Mouse (Mus musculus) stomach, embryonic 14.5 days (tissue): ENCODE measurements around the gene Prox2. TPM values are rescaled to one million over a fixed set of nuclear protein-coding genes. Genes with fewer than 3 reads are reported as not detected.

Experiments
- ATAC-seq: fragments of 200-750 bp; cut with Nextera tagmentation; 2 replicates; pipeline ENCODE4 v1.8.0; 2017; ENCODE audit warnings: low read depth, moderate TSS enrichment; ENCODE audit not compliant: insufficient number of reproducible peaks, insufficient read depth, low FRiP score
- H3K27ac ChIP-seq: fragments of 300-500 bp; sonication (generic); 2 replicates; pipeline ENCODE4 v1.5.1; 2014; ENCODE audit warnings: mild to moderate bottlenecking, low read length, moderate library complexity, mixed read lengths
- H3K27me3 ChIP-seq: fragments of 300-500 bp; sonication (generic); 2 replicates; pipeline ENCODE4 v1.6.1; 2014; ENCODE audit warnings: low read length, control low read depth, mixed read lengths; ENCODE audit not compliant: control insufficient read depth, insufficient read depth
- H3K36me3 ChIP-seq: fragments of 300-500 bp; sonication (generic); 2 replicates; pipeline ENCODE4 v1.6.1; 2014; ENCODE audit warnings: mild to moderate bottlenecking, control low read depth, low read length, moderate library complexity, mixed read lengths; ENCODE audit not compliant: control insufficient read depth, insufficient read depth
- H3K4me1 ChIP-seq: fragments of 300-500 bp; sonication (generic); 2 replicates; pipeline ENCODE4 v1.6.1; 2014; ENCODE audit warnings: low read length, control low read depth, mixed read lengths; ENCODE audit not compliant: control insufficient read depth, insufficient read depth
- H3K4me2 ChIP-seq: fragments of 300-500 bp; sonication (generic); replicated peaks from 2 replicates; pipeline ENCODE4 v1.6.1; 2014; ENCODE audit warnings: low read depth, low read length, control low read depth
- H3K4me3 ChIP-seq: fragments of 300-500 bp; sonication (generic); 2 replicates; pipeline ENCODE4 v1.5.1; 2014; ENCODE audit warnings: low read depth, low read length, control low read depth
- H3K9ac ChIP-seq: fragments of 300-500 bp; sonication (generic); replicated peaks from 2 replicates; pipeline ENCODE4 v1.6.1; 2014; ENCODE audit warnings: low read depth, mild to moderate bottlenecking, control low read depth, low read length, moderate library complexity, mixed read lengths
- H3K9me3 ChIP-seq: fragments of 300-500 bp; sonication (generic); 2 replicates; pipeline ENCODE4 v1.6.1; 2016; ENCODE audit warnings: low read depth, low read length, control low read depth; ENCODE audit not compliant: control insufficient read depth
- WGBS: fragments of 180-500 bp; shearing (Covaris S2); extraction: QIAGEN DNeasy Blood & Tissue Kit; methylation state at CpG from one replicate; pipeline ENCODE4 v1.1.7; 2014; 5-methylcytosine and 5-hydroxymethylcytosine counted together
- polyA plus RNA-seq: library from polyadenylated mRNA; unstranded; fragments of >200 nt; fragmentation: Nextera tagmentation; extraction: Ambion mirVana; gene quantifications from 2 replicates; pipeline ENCODE4 v1.2.1, GENCODE M21; 2014

The Prox2 gene
- polyA plus RNA-seq, 1 experiment from 2014 or later, result 4.4 TPM

DNA sequence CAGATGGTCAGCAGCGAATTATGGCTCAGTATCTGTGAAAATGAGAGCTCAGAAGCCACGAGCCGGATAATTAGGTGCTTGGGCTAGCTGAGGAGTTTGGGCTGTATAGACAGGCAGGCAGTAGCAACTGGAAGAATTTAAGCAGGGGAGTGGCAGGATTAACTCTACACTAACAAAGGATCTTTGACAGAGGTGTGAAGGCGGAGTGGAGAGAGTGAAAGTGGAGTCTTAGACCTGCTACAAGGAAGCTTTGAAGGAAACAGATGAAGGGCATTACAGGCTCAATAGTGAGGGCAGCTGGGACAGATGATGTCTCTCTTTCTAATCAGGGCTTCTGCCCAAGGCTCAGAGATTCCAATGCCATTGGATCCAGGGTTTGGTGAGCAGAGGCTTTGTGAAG lies 1.1 kb downstream of the Prox2 start:
- Histone ChIP-seq H3K27ac (no peak overlapping the region), H3K27me3 (no peaks in the 10 kb centered on the region), H3K36me3 (no peaks in the 10 kb centered on the region), H3K4me3 (no peak overlapping the region), H3K9ac (no peak overlapping the region), H3K4me1 (peaks cover 20% of the 10 kb centered on the region), H3K9me3 (no peaks in the 10 kb centered on the region), H3K4me2 (no peak overlapping the region)
- no peak for ATAC-seq
- 47% methylated on average over 4 of the region's 4 CpGs for WGBS

DNA sequence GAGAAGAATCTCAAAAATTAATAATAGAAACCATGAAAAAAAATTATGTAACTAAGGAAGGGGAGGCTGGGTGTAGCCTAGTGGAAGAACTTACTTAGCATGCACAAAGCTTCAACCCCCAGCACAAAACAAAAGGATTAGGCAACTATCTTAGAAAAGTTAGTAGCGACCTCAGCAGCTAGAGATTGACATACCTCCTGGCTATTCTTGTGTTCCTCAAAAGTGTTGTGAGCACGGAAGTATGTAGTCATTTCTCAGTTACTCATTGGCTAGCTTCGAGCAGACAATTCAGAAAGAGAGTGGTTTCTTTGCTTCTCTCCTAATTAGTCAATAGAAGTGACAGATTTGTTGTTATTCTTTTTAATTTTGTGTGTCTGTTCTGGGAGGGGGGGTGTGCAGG lies 1.9 kb downstream of the Prox2 start:
- Histone ChIP-seq H3K27me3 (no peaks in the 10 kb centered on the region), H3K4me2 (no peak overlapping the region), H3K36me3 (no peaks in the 10 kb centered on the region), H3K4me1 (peaks cover 20% of the 10 kb centered on the region), H3K27ac (no peak overlapping the region), H3K4me3 (no peak overlapping the region), H3K9ac (no peak overlapping the region), H3K9me3 (no peaks in the 10 kb centered on the region)
- WGBS, result 60% methylated on average over 3 of the region's 3 CpGs
- no peak for ATAC-seq

DNA sequence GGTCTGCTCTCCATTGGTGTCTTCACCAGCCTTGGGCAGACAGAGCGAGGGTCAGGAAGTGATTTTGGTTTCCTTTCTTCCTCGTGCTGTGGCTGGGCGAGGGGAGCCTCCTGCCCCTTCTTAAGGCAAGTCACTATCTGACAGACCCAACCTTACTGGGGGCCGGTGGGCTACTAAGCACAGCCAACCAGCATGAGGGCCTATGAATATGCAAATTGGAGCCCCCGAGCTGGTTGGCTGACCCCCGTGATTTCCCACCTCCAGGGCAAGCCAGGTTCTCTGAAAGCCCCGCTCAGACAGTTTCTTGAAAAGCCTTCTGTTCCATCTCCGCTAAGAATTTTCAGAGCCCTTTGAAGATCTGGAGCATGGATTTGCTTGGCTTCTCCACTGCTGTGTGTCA lies 4.3 kb downstream of the Prox2 start:
- WGBS, result 3% methylated on average over 8 of the region's 8 CpGs
- Histone ChIP-seq H3K9ac (no peak overlapping the region), H3K4me1 (peaks cover 9% of the 10 kb centered on the region), H3K4me2 (0 out of 2 replicates have a peak overlapping the region, but pooled peaks have one; percentile 19), H3K36me3 (no peaks in the 10 kb centered on the region), H3K9me3 (no peaks in the 10 kb centered on the region), H3K4me3 (no peak overlapping the region), H3K27me3 (no peaks in the 10 kb centered on the region), H3K27ac (no peak overlapping the region)
- ATAC-seq, result no peak

DNA sequence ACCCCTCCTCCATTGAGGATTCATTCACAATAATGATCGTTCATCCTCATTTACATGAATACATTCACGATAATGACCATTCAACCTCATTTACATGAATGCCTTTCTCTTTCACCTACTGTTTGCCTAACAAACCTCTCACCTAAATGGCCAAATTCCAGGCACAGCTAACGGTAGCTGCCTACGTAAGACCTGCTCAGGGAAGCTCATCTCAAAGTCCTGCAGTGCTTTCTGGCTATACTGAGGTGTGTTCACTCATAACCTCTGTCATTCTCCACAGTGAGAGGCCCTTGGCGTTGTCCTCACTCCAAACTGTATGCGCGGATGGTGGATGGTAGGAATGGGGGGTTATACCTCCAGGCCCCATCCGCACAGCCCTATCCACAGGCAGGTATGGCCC lies 5.8 kb downstream of the Prox2 start:
- Histone ChIP-seq H3K4me2 (no peak overlapping the region), H3K36me3 (no peaks in the 10 kb centered on the region), H3K4me3 (no peak overlapping the region), H3K27me3 (no peaks in the 10 kb centered on the region), H3K9ac (no peak overlapping the region), H3K27ac (no peak overlapping the region), H3K4me1 (peaks cover 9% of the 10 kb centered on the region; the same call in 1 of the 2 replicates), H3K9me3 (no peaks in the 10 kb centered on the region)
- WGBS, result 83% methylated on average over 8 of the region's 8 CpGs
- ATAC-seq, result no peak

DNA sequence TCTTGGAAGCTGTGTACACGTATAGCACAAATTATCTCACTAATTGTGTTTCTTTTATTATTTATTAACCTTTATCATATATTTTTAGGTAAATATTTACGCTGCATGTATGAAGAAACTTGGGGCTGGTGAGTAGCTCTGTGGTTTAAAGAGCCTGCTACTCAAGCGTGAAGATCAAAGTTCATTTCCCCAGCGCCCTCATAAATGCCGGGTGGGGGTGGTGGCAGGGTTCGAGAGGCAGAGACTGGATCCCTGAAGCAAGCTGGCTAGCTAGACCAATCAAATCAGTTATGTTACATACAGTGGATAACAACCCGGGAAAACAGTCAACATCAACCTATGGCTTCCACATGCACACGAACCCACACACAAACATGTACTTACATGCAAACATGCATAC lies 7.5 kb downstream of the Prox2 start:
- no peak overlapping the region for H3K4me3 ChIP-seq
- no peak for ATAC-seq
- H3K9ac ChIP-seq, result no peak overlapping the region
- H3K27ac ChIP-seq, result no peak overlapping the region
- H3K36me3 ChIP-seq, result no peaks in the 10 kb centered on the region
- WGBS, result 69% methylated on average over 8 of the region's 8 CpGs
- H3K4me1 ChIP-seq, result no peaks in the 10 kb centered on the region
- H3K4me2 ChIP-seq, result no peak overlapping the region
- H3K27me3 ChIP-seq, result no peaks in the 10 kb centered on the region
- H3K9me3 ChIP-seq, result no peaks in the 10 kb centered on the region

DNA sequence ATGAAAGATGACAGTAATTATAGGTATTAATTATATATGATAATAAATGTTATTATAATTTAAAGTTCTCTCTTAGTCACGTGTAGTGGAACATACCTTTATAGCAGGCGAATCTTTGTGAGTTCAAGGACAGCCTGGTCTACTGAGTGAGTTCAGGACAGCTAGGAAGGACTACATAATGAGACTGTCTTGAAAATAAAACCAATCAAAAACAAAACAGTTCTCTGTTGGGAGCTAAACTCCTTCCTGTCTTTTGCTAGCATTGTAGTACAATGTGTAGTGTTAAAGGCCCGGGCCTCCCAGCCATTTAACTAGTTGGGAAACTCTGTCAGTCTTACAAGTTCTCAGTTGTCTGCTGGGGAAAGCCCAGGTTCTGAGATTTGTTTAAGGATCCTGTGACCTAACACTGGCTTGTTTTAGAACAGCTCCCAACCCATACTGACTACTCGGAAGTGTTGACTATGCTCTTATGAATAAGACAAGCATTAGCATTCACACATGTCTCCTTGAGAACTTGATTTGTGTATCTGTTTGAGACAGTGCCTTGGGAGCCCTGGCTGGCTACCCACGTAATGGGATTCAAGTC lies 8.9 kb downstream of the Prox2 start:
- H3K4me3 ChIP-seq, result no peak overlapping the region
- no peaks in the 10 kb centered on the region for H3K9me3 ChIP-seq
- no peaks in the 10 kb centered on the region for H3K4me1 ChIP-seq
- ATAC-seq, result no peak
- no peak overlapping the region for H3K4me2 ChIP-seq
- H3K36me3 ChIP-seq, result no peaks in the 10 kb centered on the region
- WGBS, result 78% methylated on average over 5 of the region's 5 CpGs
- H3K27ac ChIP-seq, result no peak overlapping the region
- no peaks in the 10 kb centered on the region for H3K27me3 ChIP-seq
- H3K9ac ChIP-seq, result no peak overlapping the region

DNA sequence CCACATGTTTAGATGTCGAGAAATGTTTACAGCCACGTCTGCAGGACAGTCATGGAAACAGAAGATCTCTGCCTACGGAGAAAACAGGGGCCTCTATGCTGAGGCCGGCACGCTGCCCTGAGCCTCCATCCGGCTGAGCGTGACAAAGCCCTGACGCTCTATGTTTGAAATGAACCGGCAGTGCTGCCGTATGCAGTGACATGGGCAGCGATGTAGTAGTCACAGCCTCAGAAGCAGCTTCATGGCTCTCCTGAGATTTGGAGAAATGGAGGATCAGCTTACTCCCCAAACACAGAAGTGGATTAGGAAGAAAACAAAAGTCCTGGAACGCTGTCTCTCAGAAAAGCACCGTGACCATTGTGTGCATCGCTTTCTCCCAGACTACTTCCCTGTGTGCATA lies 9.6 kb downstream of the Prox2 start:
- Histone ChIP-seq H3K27ac (no peak overlapping the region), H3K27me3 (no peaks in the 10 kb centered on the region), H3K9ac (no peak overlapping the region), H3K4me3 (no peak overlapping the region), H3K4me1 (no peaks in the 10 kb centered on the region), H3K36me3 (no peaks in the 10 kb centered on the region), H3K9me3 (no peaks in the 10 kb centered on the region), H3K4me2 (no peak overlapping the region)
- WGBS, result 65% methylated on average over 14 of the region's 14 CpGs
- ATAC-seq, result no peak

DNA sequence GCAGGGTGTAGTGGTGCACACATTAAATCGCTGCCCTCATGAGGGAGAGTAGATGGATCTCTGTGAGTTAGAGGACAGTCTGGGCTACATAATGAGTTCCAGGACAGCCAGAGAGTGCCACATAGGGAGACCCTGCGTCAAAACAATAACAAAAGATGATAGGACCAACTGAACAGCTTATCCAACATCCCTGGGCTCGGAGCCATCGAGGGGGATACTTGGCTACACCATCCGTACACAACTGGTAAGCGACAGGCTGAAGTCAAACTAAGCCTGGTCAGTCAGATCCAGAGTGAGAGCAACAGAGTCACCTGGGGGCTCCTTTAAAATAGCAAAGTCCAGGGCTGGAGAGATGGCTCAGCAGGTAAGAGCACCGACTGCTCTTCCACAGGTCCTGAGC lies 14.7 kb downstream of the Prox2 start:
- Histone ChIP-seq H3K27ac (no peak overlapping the region), H3K9ac (no peak overlapping the region), H3K4me1 (no peaks in the 10 kb centered on the region), H3K27me3 (no peaks in the 10 kb centered on the region), H3K4me3 (no peak overlapping the region), H3K4me2 (no peak overlapping the region), H3K9me3 (no peaks in the 10 kb centered on the region), H3K36me3 (no peaks in the 10 kb centered on the region)
- WGBS, result 87% methylated on average over 7 of the region's 7 CpGs
- ATAC-seq, result no peak

DNA sequence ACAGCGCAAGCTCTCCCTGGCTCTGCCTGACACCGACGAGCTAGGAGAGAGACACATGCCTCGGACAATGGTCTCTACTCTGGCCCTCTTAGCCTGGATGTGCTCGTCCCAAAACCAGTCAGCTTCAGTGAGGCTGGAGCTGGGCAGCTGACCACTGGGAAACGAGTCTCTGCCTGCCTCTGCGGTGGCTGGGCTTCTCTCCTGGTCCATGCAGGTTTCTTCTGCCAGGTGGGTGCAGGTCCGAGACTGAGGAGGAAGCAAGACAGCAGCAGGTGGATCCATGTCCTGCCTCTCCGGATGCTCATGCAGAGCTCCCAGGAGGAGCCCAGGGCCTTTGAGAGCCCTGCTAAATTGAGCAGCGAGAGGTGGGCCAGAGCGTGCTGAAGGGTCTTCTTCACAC lies 15.4 kb downstream of the Prox2 start:
- Histone ChIP-seq H3K27ac (no peak overlapping the region), H3K36me3 (no peaks in the 10 kb centered on the region), H3K27me3 (no peaks in the 10 kb centered on the region), H3K4me2 (no peak overlapping the region), H3K9me3 (no peaks in the 10 kb centered on the region), H3K4me3 (no peak overlapping the region), H3K9ac (no peak overlapping the region), H3K4me1 (no peaks in the 10 kb centered on the region)
- 82% methylated on average over 11 of the region's 11 CpGs for WGBS
- ATAC-seq, result no peak
